Mouse (Mus musculus): ENCODE measurements at regions not wholly inside any gene's neighbourhood (a gene's known extent, or its start where the extent isn't known, plus 50 kb on each side); places are given as distances from the start of the nearest gene placed in this dataset.
A peak's percentile ranks its signal among the peaks of the same experiment; 100 is the strongest.

- DNase-seq (ENCODE audit: low spot score) = no peak
These were observed 62.3 kb upstream of the Agr3 start for GRCm38 (mm10) chr12:35863141-35863540.

GRCm38 (mm10) chr12:35853159-35853558 lies 72.3 kb upstream of the Agr3 start:
- no peak for DNase-seq (ENCODE audit: low spot score)

- DNase-seq (ENCODE audit: low spot score) = peak; percentile 64
These were observed 78.4 kb upstream of the Agr3 start for GRCm38 (mm10) chr12:35846905-35847610.

GRCm38 (mm10) chr12:35836946-35837345 lies 88.5 kb upstream of the Agr3 start:
- no peak for DNase-seq (ENCODE audit: low spot score)

GRCm38 (mm10) chr12:35833285-35833684 lies 92.1 kb upstream of the Agr3 start:
- peak; percentile 57 for DNase-seq (ENCODE audit: low spot score)

GRCm38 (mm10) chr12:35831922-35832512 lies 93.4 kb upstream of the Agr3 start:
- DNase-seq (ENCODE audit: low spot score) = no peak

GRCm38 (mm10) chr12:35831268-35831667 lies 94.2 kb upstream of the Agr3 start:
- DNase-seq (ENCODE audit: low spot score) = peak; percentile 80

GRCm38 (mm10) chr12:35827797-35828196 lies 97.6 kb upstream of the Agr3 start:
- DNase-seq (ENCODE audit: low spot score) = no peak

GRCm38 (mm10) chr12:35826990-35827389 lies 98.4 kb upstream of the Agr3 start:
- DNase-seq (ENCODE audit: low spot score) = no peak

- no peak for DNase-seq (ENCODE audit: low spot score)
These were observed 100.8 kb upstream of the Agr3 start for GRCm38 (mm10) chr12:35824587-35824987.

GRCm38 (mm10) chr12:35799261-35799660 lies 126.2 kb upstream of the Agr3 start:
- no peak for DNase-seq (ENCODE audit: low spot score)

GRCm38 (mm10) chr12:35775396-35775795 lies 150.0 kb upstream of the Agr3 start:
- no peak for DNase-seq (ENCODE audit: low spot score)

- DNase-seq (ENCODE audit: low spot score) = no peak
These were observed 154.9 kb upstream of the Agr3 start for GRCm38 (mm10) chr12:35770387-35771024.

- DNase-seq (ENCODE audit: low spot score) = no peak
These were observed 166.5 kb upstream of the Agr3 start for GRCm38 (mm10) chr12:35758916-35759315.

- DNase-seq (ENCODE audit: low spot score) = no peak
These were observed 170.3 kb upstream of the Agr3 start for GRCm38 (mm10) chr12:35755159-35755558.

- DNase-seq (ENCODE audit: low spot score) = no peak
These were observed 177.4 kb upstream of the Agr3 start for GRCm38 (mm10) chr12:35747997-35748396.

GRCm38 (mm10) chr12:35746691-35747299 lies 178.6 kb upstream of the Agr3 start:
- DNase-seq (ENCODE audit: low spot score) = no peak

GRCm38 (mm10) chr12:35742729-35743128 lies 182.7 kb upstream of the Agr3 start:
- DNase-seq (ENCODE audit: low spot score) = no peak

GRCm38 (mm10) chr12:35736427-35736826 lies 189.0 kb upstream of the Agr3 start:
- no peak for DNase-seq (ENCODE audit: low spot score)

GRCm38 (mm10) chr12:35735002-35735401 lies 190.4 kb upstream of the Agr3 start:
- DNase-seq (ENCODE audit: low spot score) = no peak

GRCm38 (mm10) chr12:35734371-35734770 lies 191.0 kb upstream of the Agr3 start:
- no peak for DNase-seq (ENCODE audit: low spot score)

GRCm38 (mm10) chr12:35733580-35733979 lies 191.8 kb upstream of the Agr3 start:
- no peak for DNase-seq (ENCODE audit: low spot score)

GRCm38 (mm10) chr12:35725910-35726309 lies 191.1 kb upstream of the Ahr start:
- DNase-seq (ENCODE audit: low spot score) = no peak

All from adipocyte (in vitro differentiated cells).